Mouse (Mus musculus) retina, postnatal 7 days (tissue): ENCODE results near the gene Gm43738.
"Not testable (repeated sequence)": the region's sequence is repeated elsewhere in the genome, so short reads cannot be mapped to it uniquely, and the experiment has no call there.

ENCODE experiments used
- DNase-seq: peaks from one replicate; pipeline ENCODE4 v3.0.0-alpha.2; 2012; ENCODE audit warnings: low read depth, low spot score

Gene Gm43738

GRCm38 (mm10) chr3:89102495-89103290 lies 1.8 kb upstream of the Gm43738 start:
- DNase-seq, result no peak

GRCm38 (mm10) chr3:89101812-89102494 lies 1.1 kb upstream of the Gm43738 start, which contains the start of gene Fdps:
TSS of gene Fdps (minus strand) at chr3:89101959.
- peak; percentile 95 for DNase-seq

- no peak for DNase-seq
Observed at GRCm38 (mm10) chr3:89101459-89101811, 536 bp upstream of the Gm43738 start.

GRCm38 (mm10) chr3:89094021-89094420 lies 6.9 kb downstream of the Gm43738 start:
- no peak for DNase-seq

- peak; percentile 43 for DNase-seq
Observed at GRCm38 (mm10) chr3:89093175-89093574, 7.7 kb downstream of the Gm43738 start, which contains the start of gene Rusc1. TSS of gene Rusc1 (minus strand) at chr3:89093311.

- no peak for DNase-seq
Observed at GRCm38 (mm10) chr3:89092509-89093090, 8.3 kb downstream of the Gm43738 start.

- DNase-seq, result no peak
Observed at GRCm38 (mm10) chr3:89091811-89092508, 8.9 kb downstream of the Gm43738 start.

GRCm38 (mm10) chr3:89090694-89091655 lies 9.9 kb downstream of the Gm43738 start:
- peak; percentile 60 for DNase-seq

- no peak for DNase-seq
Observed at GRCm38 (mm10) chr3:89089882-89090591, 10.9 kb downstream of the Gm43738 start.

- no peak for DNase-seq
Observed at GRCm38 (mm10) chr3:89088974-89089373, 11.9 kb downstream of the Gm43738 start.

GRCm38 (mm10) chr3:89087338-89088110 lies 13.4 kb downstream of the Gm43738 start:
- DNase-seq, result peak; percentile 70

- no peak for DNase-seq
Observed at GRCm38 (mm10) chr3:89084654-89085190, 16.2 kb downstream of the Gm43738 start.

GRCm38 (mm10) chr3:89084133-89084532 lies 16.8 kb downstream of the Gm43738 start:
- DNase-seq, result no peak

GRCm38 (mm10) chr3:89082287-89082686 lies 18.6 kb downstream of the Gm43738 start:
- DNase-seq, result not testable (repeated sequence)

GRCm38 (mm10) chr3:89077383-89077782 lies 23.5 kb downstream of the Gm43738 start:
- no peak for DNase-seq

GRCm38 (mm10) chr3:89067265-89067664 lies 33.6 kb downstream of the Gm43738 start:
- no peak for DNase-seq

GRCm38 (mm10) chr3:89061696-89062095 lies 39.2 kb downstream of the Gm43738 start:
- DNase-seq, result no peak

GRCm38 (mm10) chr3:89058783-89059182 lies 42.1 kb downstream of the Gm43738 start:
- peak; percentile 17 for DNase-seq

GRCm38 (mm10) chr3:89058361-89058760 lies 42.5 kb downstream of the Gm43738 start:
- no peak for DNase-seq
